Mouse (Mus musculus) cerebellum, adult 2 months (tissue): ENCODE measurements at regions not wholly inside any gene's neighbourhood (a gene's known extent, or its start where the extent isn't known, plus 50 kb on each side); places are given as distances from the start of the nearest gene placed in this dataset.

ENCODE experiments used
- DNase-seq, 2 experiments: peaks; one replicate each; pipeline ENCODE4 v3.0.0; 2021
- H3K27ac ChIP-seq: fragments of 200-500 bp; 2 replicates; pipeline ENCODE4 v1.5.1; 2012; ENCODE audit warnings: low read length, control low read depth, inconsistent platforms; ENCODE audit not compliant: insufficient read depth
- H3K27me3 ChIP-seq: fragments of 200-500 bp; 2 replicates; pipeline ENCODE4 v1.6.1; 2012; ENCODE audit warnings: inconsistent platforms, mild to moderate bottlenecking, low read length, moderate library complexity; ENCODE audit not compliant: control insufficient read depth, insufficient read depth
- H3K4me1 ChIP-seq: fragments of 200-500 bp; 2 replicates; pipeline ENCODE4 v1.6.1; 2011; ENCODE audit warnings: low read length; ENCODE audit not compliant: control insufficient read depth, insufficient read depth
- H3K4me3 ChIP-seq: fragments of 200-500 bp; replicated peaks from 2 replicates; pipeline ENCODE3; 2011; ENCODE audit warnings: mild to moderate bottlenecking, low read depth, low read length, control low read depth; ENCODE audit not compliant: insufficient read depth
- CTCF ChIP-seq: fragments of 200-500 bp; IDR thresholded peaks from 2 replicates; pipeline ENCODE4 v1.5.1; 2011; ENCODE audit warnings: low read depth, mild to moderate bottlenecking, control low read depth, low read length, moderate library complexity, borderline replicate concordance; ENCODE audit not compliant: insufficient read depth
- POLR2A ChIP-seq: fragments of 200-500 bp; IDR thresholded peaks from 2 replicates; pipeline ENCODE4 v1.6.1; 2011; ENCODE audit warnings: low read length, control low read depth, borderline replicate concordance; ENCODE audit not compliant: insufficient read depth
- WGBS: fragments of 180-500 bp; shearing (Covaris S2); methylation state at CpG from one replicate; pipeline ENCODE4 v1.1.7; 2018; 5-methylcytosine and 5-hydroxymethylcytosine counted together

DNA sequence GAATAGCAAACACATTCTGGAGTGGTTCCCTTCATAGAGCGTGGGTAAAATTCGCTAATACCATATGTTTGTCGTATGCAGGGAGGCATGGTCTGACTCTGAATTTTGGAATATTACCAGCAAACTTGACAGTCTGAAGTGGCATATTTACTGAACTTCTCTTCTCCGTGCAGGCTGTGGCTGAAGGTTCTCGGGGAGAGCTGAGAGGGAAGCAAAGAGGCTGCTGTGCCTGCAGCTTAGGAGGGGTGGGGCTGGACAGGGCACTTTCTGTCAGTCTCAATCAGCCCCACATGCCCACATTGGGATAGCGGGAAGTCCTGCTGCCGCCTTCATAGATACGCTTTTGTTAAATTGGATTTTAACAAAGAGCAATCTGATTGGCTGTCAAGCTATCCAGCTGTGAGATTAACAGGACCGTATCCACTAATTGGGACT lies 584.8 kb upstream of the Mpdz start:
- Histone ChIP-seq H3K4me3 (no peak overlapping the region), H3K27ac (no peak overlapping the region), H3K4me1 (no peaks in the 10 kb centered on the region; the same call in 1 of the 2 replicates), H3K27me3 (no peaks in the 10 kb centered on the region)
- 45% methylated on average over 9 of the region's 9 CpGs for WGBS
- no peak for DNase-seq
- no peak for TF ChIP-seq CTCF
- no peak for TF ChIP-seq POLR2A

- no peak overlapping the region for H3K4me3 ChIP-seq
- no peaks in the 10 kb centered on the region for H3K4me1 ChIP-seq
- 97% methylated on average over 6 of the region's 6 CpGs for WGBS
- no peak overlapping the region for H3K27ac ChIP-seq
- DNase-seq: no peak
- TF ChIP-seq CTCF: no peak
- H3K27me3 ChIP-seq: no peaks in the 10 kb centered on the region
These were observed 558.8 kb upstream of the Mpdz start for GRCm38 (mm10) chr4:82001406-82001732.

DNA sequence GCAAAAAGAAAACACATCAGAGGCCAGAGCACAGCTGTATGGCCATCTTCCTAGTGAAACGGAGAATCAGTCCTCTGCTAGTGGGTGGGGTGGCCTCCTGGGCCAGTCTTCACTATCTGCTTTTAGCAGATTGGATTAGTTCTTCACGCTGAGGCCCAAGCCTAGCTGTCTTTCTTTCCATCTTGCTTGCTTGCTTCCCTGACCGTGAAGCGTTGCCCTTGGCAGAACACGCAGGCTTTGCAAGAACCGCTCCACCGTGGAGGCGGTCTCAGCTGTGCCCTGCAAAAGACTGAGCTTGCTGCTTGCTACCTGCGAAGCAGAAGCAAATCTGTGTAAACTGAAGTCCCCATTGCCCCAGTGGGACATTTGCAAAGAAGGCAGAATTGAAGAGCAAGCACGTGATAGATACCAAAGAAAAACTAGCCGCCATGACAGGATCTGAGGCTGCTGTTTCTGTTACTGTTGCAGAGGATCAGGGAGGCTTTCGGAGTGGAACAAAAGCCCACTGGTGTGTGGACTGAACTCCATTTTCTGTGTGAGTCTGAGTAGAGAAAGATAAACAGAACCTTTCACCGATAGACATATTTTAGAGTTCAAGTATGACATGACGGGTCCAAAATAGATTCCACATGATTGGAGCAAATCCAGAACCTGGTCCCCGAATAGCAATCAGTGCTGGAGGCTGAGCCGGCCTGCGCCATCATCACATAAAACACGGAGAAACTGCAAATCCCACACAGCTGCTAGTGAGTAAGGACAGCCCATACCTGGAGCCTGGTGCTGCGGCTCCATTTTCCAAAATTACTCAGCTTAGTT lies 558.2 kb upstream of the Mpdz start:
- Histone ChIP-seq H3K27ac (no peak overlapping the region), H3K4me1 (no peaks in the 10 kb centered on the region), H3K27me3 (no peaks in the 10 kb centered on the region), H3K4me3 (no peak overlapping the region)
- TF ChIP-seq CTCF: no peak
- no peak for TF ChIP-seq POLR2A
- no peak for DNase-seq
- 69% methylated on average over 19 of the region's 19 CpGs for WGBS

DNA sequence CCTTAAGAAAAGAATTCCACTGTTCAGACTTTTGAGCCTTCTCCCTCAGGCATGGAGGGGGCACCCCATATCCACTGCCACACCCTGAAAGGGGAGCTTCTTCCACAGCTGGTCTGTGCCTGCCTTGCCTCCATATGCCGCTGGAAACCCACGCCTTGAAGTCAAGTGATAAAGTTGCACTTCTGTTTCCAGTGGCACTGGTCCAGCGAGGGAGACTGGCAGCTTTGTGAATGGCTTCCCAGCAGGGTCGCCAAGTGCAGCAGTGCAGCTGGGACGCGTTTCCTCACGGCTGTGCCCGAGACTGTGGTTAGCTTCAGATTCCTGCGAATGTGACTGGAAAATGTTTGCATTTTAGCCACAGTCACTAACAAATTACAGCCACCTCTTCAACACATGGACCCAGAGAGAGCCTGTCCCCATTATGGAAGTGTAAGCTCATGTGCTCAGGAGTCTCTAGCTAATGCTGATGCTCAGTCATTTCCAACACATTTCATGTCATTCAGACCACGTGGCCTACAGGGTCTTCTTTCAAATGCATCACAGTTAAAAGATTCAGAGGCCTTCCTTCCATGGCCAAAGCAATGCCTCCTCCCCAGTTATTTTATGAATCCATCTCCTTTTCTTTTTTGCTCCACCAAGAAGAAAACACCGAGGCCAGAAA lies 557.2 kb upstream of the Mpdz start:
- WGBS: 58% methylated on average over 11 of the region's 11 CpGs

GRCm38 (mm10) chr4:81999093-81999492 lies 556.5 kb upstream of the Mpdz start:
- no peaks in the 10 kb centered on the region for H3K27me3 ChIP-seq
- H3K27ac ChIP-seq: no peak overlapping the region
- H3K4me3 ChIP-seq: no peak overlapping the region
- TF ChIP-seq POLR2A (no peak), CTCF (no peak)
- WGBS: 90% methylated on average over 3 of the region's 3 CpGs
- DNase-seq: no peak
- H3K4me1 ChIP-seq: no peaks in the 10 kb centered on the region

More for the DNA sequence above, 557.2 kb upstream of the Mpdz start:
- no peaks in the 10 kb centered on the region for H3K27me3 ChIP-seq
- no peak overlapping the region for H3K27ac ChIP-seq
- TF ChIP-seq CTCF (no peak), POLR2A (no peak)
- DNase-seq: peak in 1 of 2 experiments; percentile 6
- no peaks in the 10 kb centered on the region for H3K4me1 ChIP-seq
- H3K4me3 ChIP-seq: no peak overlapping the region

DNA sequence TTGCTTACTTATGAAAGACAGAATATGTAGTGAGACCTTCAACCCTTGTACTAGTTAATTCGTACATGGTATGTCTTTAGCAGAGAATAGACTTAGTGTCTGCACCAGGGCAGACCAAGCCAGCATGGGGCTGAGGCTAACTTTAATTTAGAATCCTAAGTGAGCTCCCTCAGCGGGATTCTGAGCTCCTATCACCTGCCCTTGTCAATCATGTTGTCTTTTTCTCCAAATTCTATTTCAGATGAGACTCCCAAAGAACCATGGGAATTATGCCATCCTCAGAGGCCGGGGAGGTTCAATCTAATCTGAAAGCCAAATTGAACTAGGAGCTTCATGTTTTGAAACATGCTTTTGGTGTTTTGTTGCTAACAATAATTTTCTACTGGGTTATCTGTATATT lies 553.8 kb upstream of the Mpdz start:
- TF ChIP-seq CTCF (no peak), POLR2A (no peak)
- no peaks in the 10 kb centered on the region for H3K27me3 ChIP-seq
- H3K4me1 ChIP-seq: no peaks in the 10 kb centered on the region
- WGBS: 68% methylated on average over 3 of the region's 3 CpGs
- DNase-seq: no peak
- H3K4me3 ChIP-seq: no peak overlapping the region
- no peak overlapping the region for H3K27ac ChIP-seq

GRCm38 (mm10) chr4:81995243-81995642 lies 552.6 kb upstream of the Mpdz start:
- Histone ChIP-seq H3K27me3 (no peaks in the 10 kb centered on the region), H3K4me1 (no peaks in the 10 kb centered on the region), H3K27ac (no peak overlapping the region), H3K4me3 (no peak overlapping the region)
- DNase-seq: no peak
- WGBS: 96% methylated on average over 3 of the region's 3 CpGs
- TF ChIP-seq CTCF (no peak), POLR2A (no peak)

- Histone ChIP-seq H3K4me1 (no peaks in the 10 kb centered on the region), H3K4me3 (no peak overlapping the region), H3K27me3 (no peaks in the 10 kb centered on the region; the same call in 1 of the 2 replicates), H3K27ac (no peak overlapping the region)
- TF ChIP-seq CTCF: no peak
- WGBS: 81% methylated on average over 2 of the region's 2 CpGs
- no peak for DNase-seq
These were observed 546.2 kb upstream of the Mpdz start for GRCm38 (mm10) chr4:81988796-81989195.
